Mouse (Mus musculus) liver, embryonic 14.5 days (tissue): Measurements from ENCODE around the gene Lsamp. TPM values are rescaled to one million over a fixed set of nuclear protein-coding genes. Genes with fewer than 3 reads are reported as not detected.

Experiments used
- ATAC-seq: fragments of 200-750 bp; cut with Nextera tagmentation; 2 replicates; pipeline ENCODE4 v1.8.0; 2017; ENCODE audit warnings: moderate number of reproducible peaks, mild to moderate bottlenecking, moderate library complexity; ENCODE audit not compliant: insufficient read depth
- DNase-seq, 3 experiments: peaks; one replicate each; pipeline ENCODE4 v3.0.0-alpha.2; 2012 to 2013; ENCODE audit warnings: low read depth in 3 of 3, low spot score in 3 of 3
- H3K27ac ChIP-seq: fragments of 300-500 bp; sonication (generic); 2 replicates; pipeline ENCODE4 v1.5.1; 2014; ENCODE audit warnings: moderate library complexity, mild to moderate bottlenecking, control low read depth, inconsistent platforms
- H3K27me3 ChIP-seq: fragments of 300-500 bp; sonication (generic); 2 replicates; pipeline ENCODE4 v1.6.1; 2014; ENCODE audit warnings: mild to moderate bottlenecking, low read length, moderate library complexity; ENCODE audit not compliant: control insufficient read depth, insufficient read depth
- H3K36me3 ChIP-seq: fragments of 300-500 bp; sonication (generic); replicated peaks from 2 replicates; pipeline ENCODE4 v1.6.1; 2014; ENCODE audit warnings: low read depth; ENCODE audit not compliant: control insufficient read depth, insufficient read depth
- H3K4me1 ChIP-seq, 2 experiments: fragments of 200-500 bp in 1 of 2; fragments of 300-500 bp in 1 of 2; sonication (generic) in 1 of 2; replicated peaks; 2 replicates each; pipeline ENCODE4 v1.6.1; 2012 to 2014; ENCODE audit warnings: antibody characterized with exemption in 1 of 2, inconsistent platforms in 1 of 2, low read length in 1 of 2; ENCODE audit not compliant: control insufficient read depth in 2 of 2, insufficient read depth in 2 of 2
- H3K4me2 ChIP-seq: fragments of 300-500 bp; sonication (generic); 2 replicates; pipeline ENCODE4 v1.6.1; 2014; ENCODE audit warnings: low read depth, mild to moderate bottlenecking, control low read depth, moderate library complexity
- H3K4me3 ChIP-seq, 2 experiments: fragments of 200-500 bp in 1 of 2; fragments of 300-500 bp in 1 of 2; sonication (generic) in 1 of 2; 2 replicates each; pipeline ENCODE4 v1.5.1; 2012 to 2014; ENCODE audit warnings: low read depth in 2 of 2, low read length in 2 of 2, mild to moderate bottlenecking in 2 of 2, control low read depth in 1 of 2, inconsistent platforms in 1 of 2, moderate library complexity in 1 of 2; ENCODE audit not compliant: insufficient read depth in 1 of 2
- H3K9ac ChIP-seq: fragments of 300-500 bp; sonication (generic); replicated peaks from 2 replicates; pipeline ENCODE4 v1.6.1; 2014; ENCODE audit warnings: mild to moderate bottlenecking, control low read depth, moderate library complexity
- H3K9me3 ChIP-seq: fragments of 300-500 bp; sonication (generic); 2 replicates; pipeline ENCODE4 v1.6.1; 2016; ENCODE audit warnings: low read length, mixed read lengths; ENCODE audit not compliant: control insufficient read depth
- CTCF ChIP-seq: IDR thresholded peaks from 2 replicates; pipeline ENCODE4 v1.5.1; 2016; ENCODE audit warnings: antibody characterized with exemption, low read depth, control low read depth
- EP300 ChIP-seq: IDR thresholded peaks from 2 replicates; pipeline ENCODE4 v1.6.1; 2016; ENCODE audit warnings: antibody characterized with exemption, low read depth
- WGBS: fragments of 180-500 bp; shearing (Covaris S2); extraction: QIAGEN DNeasy Blood & Tissue Kit; methylation state at CpG from one replicate; pipeline ENCODE4 v1.1.7; 2014; ENCODE audit not compliant: insufficient replicate concordance; 5-methylcytosine and 5-hydroxymethylcytosine counted together
- polyA plus RNA-seq, 2 experiments: library from polyadenylated mRNA; depleted of rRNA in 1 of 2; stranded (reverse) in 1 of 2; unstranded in 1 of 2; fragments of >200 nt; fragmentation: Nextera tagmentation in 1 of 2; extraction: Ambion mirVana in 1 of 2; gene quantifications; 2 replicates each; pipeline versions ENCODE4 v1.2.1 to v1.2.3; 2012 to 2014

Gene Lsamp
- polyA plus RNA-seq, 2 experiments: 0.03 to 0.06 TPM

DNA sequence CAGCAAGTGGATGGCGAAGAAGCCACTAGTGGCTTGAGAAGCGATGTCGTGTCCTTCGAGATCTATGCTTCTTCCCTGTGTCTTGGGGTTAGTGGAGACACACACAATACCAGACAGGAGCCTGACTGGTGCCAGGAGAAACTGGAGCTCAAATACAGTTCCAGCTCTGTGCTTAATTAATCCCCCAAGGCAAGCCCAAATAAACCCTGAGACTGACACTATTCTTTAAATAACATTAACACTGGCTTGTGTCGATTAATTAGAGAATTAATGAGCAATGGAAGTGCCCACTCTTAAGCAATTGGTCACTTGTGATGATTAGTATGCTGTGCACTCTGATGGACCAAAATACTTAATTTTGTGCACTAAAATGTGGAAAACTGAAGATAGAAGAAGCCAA lies 668.6 kb downstream of the Lsamp start:
- no peak for ATAC-seq
- no peak overlapping the region for H3K4me3 ChIP-seq

DNA sequence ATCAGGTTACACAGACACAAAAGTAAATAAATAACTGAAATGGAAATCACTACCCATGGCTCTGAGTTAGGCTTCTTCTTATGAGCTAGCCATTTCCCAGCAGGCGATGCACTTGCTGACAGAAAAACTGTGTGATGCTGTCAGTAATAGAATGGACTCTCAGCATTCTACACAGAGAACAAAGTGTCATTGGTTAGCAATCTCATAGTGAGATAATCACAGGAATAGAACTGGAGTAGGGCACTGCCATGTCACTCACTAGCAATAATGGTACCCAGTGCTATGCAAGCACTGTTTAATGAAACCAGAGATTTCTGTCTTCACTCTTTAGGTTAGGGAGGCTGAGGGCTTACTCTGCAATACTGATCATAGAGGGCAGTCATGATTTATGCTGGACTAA lies 669.3 kb downstream of the Lsamp start:
- TF ChIP-seq CTCF (no peak), EP300 (no peak)
- DNase-seq: no peak
- WGBS: 38% methylated on average over 1 of the region's 1 CpGs
- no peaks in the 10 kb centered on the region for H3K27me3 ChIP-seq
- H3K27ac ChIP-seq: no peak overlapping the region
- no peak overlapping the region for H3K9ac ChIP-seq
- H3K4me3 ChIP-seq: no peak overlapping the region
- H3K4me1 ChIP-seq: no peaks in the 10 kb centered on the region
- no peak for ATAC-seq
- H3K9me3 ChIP-seq: no peaks in the 10 kb centered on the region
- H3K4me2 ChIP-seq: no peak overlapping the region
- no peaks in the 10 kb centered on the region for H3K36me3 ChIP-seq

More for the DNA sequence above, 668.6 kb downstream of the Lsamp start:
- DNase-seq: no peak
- Histone ChIP-seq H3K27ac (no peak overlapping the region), H3K27me3 (no peaks in the 10 kb centered on the region), H3K9ac (no peak overlapping the region), H3K4me1 (no peaks in the 10 kb centered on the region), H3K9me3 (no peaks in the 10 kb centered on the region), H3K4me2 (no peak overlapping the region), H3K36me3 (no peaks in the 10 kb centered on the region)
- TF ChIP-seq EP300 (no peak), CTCF (no peak)
- 68% methylated on average over 5 of the region's 5 CpGs for WGBS

DNA sequence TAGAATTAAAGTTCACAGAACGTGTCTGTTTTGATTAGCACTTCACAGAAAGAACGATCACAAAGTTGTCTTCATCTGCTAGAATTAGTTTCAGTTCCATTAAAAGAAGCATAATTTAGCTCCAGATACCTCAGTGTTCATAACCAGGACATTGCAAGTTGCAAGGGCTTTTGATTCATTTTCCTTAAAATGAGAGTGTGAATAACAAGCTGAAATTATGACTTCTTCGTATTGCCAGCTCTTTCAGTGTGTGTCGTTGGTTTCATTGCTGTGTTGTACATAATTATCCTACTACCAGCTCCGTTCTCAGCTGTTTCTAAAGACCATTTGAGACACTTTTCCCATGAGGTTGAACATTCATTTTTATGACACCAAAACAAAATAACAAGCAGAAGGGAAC lies 672.2 kb downstream of the Lsamp start:
- ATAC-seq (no peak), DNase-seq (no peak)
- Histone ChIP-seq H3K36me3 (no peaks in the 10 kb centered on the region), H3K9ac (no peak overlapping the region), H3K27me3 (no peaks in the 10 kb centered on the region), H3K4me1 (no peaks in the 10 kb centered on the region), H3K4me3 (no peak overlapping the region), H3K4me2 (no peak overlapping the region), H3K27ac (no peak overlapping the region), H3K9me3 (no peaks in the 10 kb centered on the region)
- TF ChIP-seq CTCF: no peak
- no peak for TF ChIP-seq EP300
- WGBS: 63% methylated on average over 5 of the region's 5 CpGs

- H3K4me1 ChIP-seq: no peaks in the 10 kb centered on the region
- H3K4me2 ChIP-seq: no peak overlapping the region
- no peak for DNase-seq
Observed at GRCm38 (mm10) chr16:40656871-40657270, 672.7 kb downstream of the Lsamp start.

GRCm38 (mm10) chr16:40685531-40685930 lies 701.4 kb downstream of the Lsamp start:
- no peaks in the 10 kb centered on the region for H3K9me3 ChIP-seq
- TF ChIP-seq CTCF (no peak), EP300 (no peak)
- ATAC-seq (no peak), DNase-seq (no peak)
- no peaks in the 10 kb centered on the region for H3K4me1 ChIP-seq
- H3K27ac ChIP-seq: no peak overlapping the region
- no peak overlapping the region for H3K9ac ChIP-seq
- H3K27me3 ChIP-seq: no peaks in the 10 kb centered on the region
- no peaks in the 10 kb centered on the region for H3K36me3 ChIP-seq
- H3K4me2 ChIP-seq: no peak overlapping the region
- no peak overlapping the region for H3K4me3 ChIP-seq

More at GRCm38 (mm10) chr16:40656871-40657270, 672.7 kb downstream of the Lsamp start:
- H3K4me3 ChIP-seq: no peak overlapping the region
- no peak for TF ChIP-seq EP300
- TF ChIP-seq CTCF: no peak
- no peak overlapping the region for H3K27ac ChIP-seq
- ATAC-seq: no peak
- 44% methylated on average over 6 of the region's 6 CpGs for WGBS
- no peaks in the 10 kb centered on the region for H3K27me3 ChIP-seq
- H3K36me3 ChIP-seq: no peaks in the 10 kb centered on the region
- no peak overlapping the region for H3K9ac ChIP-seq
- no peaks in the 10 kb centered on the region for H3K9me3 ChIP-seq

GRCm38 (mm10) chr16:40692292-40692691 lies 708.1 kb downstream of the Lsamp start:
- Histone ChIP-seq H3K36me3 (no peaks in the 10 kb centered on the region), H3K4me3 (no peak overlapping the region), H3K27me3 (no peaks in the 10 kb centered on the region), H3K4me1 (no peaks in the 10 kb centered on the region), H3K9me3 (no peaks in the 10 kb centered on the region), H3K4me2 (no peak overlapping the region), H3K9ac (no peak overlapping the region), H3K27ac (no peak overlapping the region)
- ATAC-seq (no peak), DNase-seq (no peak)
- TF ChIP-seq EP300 (no peak), CTCF (no peak)
- 29% methylated on average over 2 of the region's 2 CpGs for WGBS
